Mouse (Mus musculus): ENCODE data around the gene Poc1b.

DNA sequence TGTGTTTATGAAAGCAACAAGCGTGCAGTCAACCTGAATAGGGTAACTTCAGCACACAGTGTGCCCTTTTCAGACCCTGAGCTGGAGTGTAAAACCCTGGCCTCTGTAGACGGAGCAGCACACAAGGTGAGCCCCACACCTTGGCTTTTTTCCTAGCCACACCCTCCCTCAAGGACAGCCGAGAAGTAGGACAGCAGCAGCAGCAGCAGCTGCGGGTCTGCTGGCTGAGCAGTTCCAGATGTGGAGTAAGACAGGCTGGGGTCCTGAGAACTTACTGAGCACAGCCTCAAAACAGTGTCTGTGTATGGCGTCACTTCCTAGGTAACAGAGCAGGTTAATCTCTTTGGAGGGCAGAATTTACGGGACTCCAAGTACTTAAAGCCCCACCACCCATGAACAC, 11.9 kb downstream of the Poc1b start:
- TF ChIP-seq CTCF (IDR thresholded peaks at IDR 0.05; ENCODE audit: insufficient read depth, low read length) (no peak), POLR2A (IDR thresholded peaks at IDR 0.05; ENCODE audit: borderline replicate concordance, extremely low read depth, low read depth, low read length) (no peak)

Data from lung, adult 2 months (tissue).